Mouse (Mus musculus) liver, postnatal 0 days (tissue): Measurements from ENCODE around the gene Nedd4. TPM values are rescaled to one million over a fixed set of nuclear protein-coding genes. Genes with fewer than 3 reads are reported as not detected.

Experiments used
- ATAC-seq: fragments of 200-750 bp; cut with Nextera tagmentation; 2 replicates; pipeline ENCODE4 v1.8.0; 2017; ENCODE audit warnings: mild to moderate bottlenecking, moderate library complexity
- DNase-seq: peaks from one replicate; pipeline ENCODE4 v3.0.0-alpha.2; 2016
- H3K27ac ChIP-seq: fragments of 300-500 bp; sonication (generic); 2 replicates; pipeline ENCODE4 v1.5.1; 2014; ENCODE audit warnings: antibody characterized with exemption, moderate library complexity, mild to moderate bottlenecking, low read depth
- H3K27me3 ChIP-seq: fragments of 300-500 bp; sonication (generic); 2 replicates; pipeline ENCODE4 v1.6.1; 2014; ENCODE audit warnings: low read length, control low read depth, mixed read lengths; ENCODE audit not compliant: insufficient read depth
- H3K36me3 ChIP-seq: fragments of 300-500 bp; sonication (generic); replicated peaks from 2 replicates; pipeline ENCODE4 v1.6.1; 2014; ENCODE audit warnings: mild to moderate bottlenecking, control low read depth, low read length, moderate library complexity, mixed read lengths; ENCODE audit not compliant: insufficient read depth
- H3K4me1 ChIP-seq: fragments of 300-500 bp; sonication (generic); 2 replicates; pipeline ENCODE4 v1.6.1; 2014; ENCODE audit warnings: antibody characterized with exemption, mild to moderate bottlenecking, control low read depth; ENCODE audit not compliant: insufficient read depth
- H3K4me2 ChIP-seq: fragments of 300-500 bp; sonication (generic); 2 replicates; pipeline ENCODE4 v1.6.1; 2014; ENCODE audit warnings: low read depth, mild to moderate bottlenecking, low read length, moderate library complexity, mixed read lengths
- H3K4me3 ChIP-seq: fragments of 300-500 bp; sonication (generic); 2 replicates; pipeline ENCODE4 v1.5.1; 2014; ENCODE audit warnings: low read depth, low read length
- H3K9ac ChIP-seq: fragments of 300-500 bp; sonication (generic); replicated peaks from 2 replicates; pipeline ENCODE4 v1.6.1; 2014; ENCODE audit warnings: mild to moderate bottlenecking, moderate library complexity
- H3K9me3 ChIP-seq: fragments of 300-500 bp; sonication (generic); 2 replicates; pipeline ENCODE4 v1.6.1; 2016; ENCODE audit warnings: mild to moderate bottlenecking, control low read depth, low read length, mixed read lengths
- CTCF ChIP-seq: sonication (generic); IDR thresholded peaks from 2 replicates; pipeline ENCODE4 v1.5.1; 2016; ENCODE audit warnings: antibody characterized with exemption, low read depth
- EP300 ChIP-seq: IDR thresholded peaks from 2 replicates; pipeline ENCODE4 v1.6.1; 2016; ENCODE audit warnings: antibody characterized with exemption, low read depth, mild to moderate bottlenecking
- WGBS: fragments of 180-500 bp; shearing (Covaris S2); extraction: QIAGEN DNeasy Blood & Tissue Kit; methylation state at CpG from one replicate; pipeline ENCODE4 v1.1.7; 2014; ENCODE audit not compliant: insufficient replicate concordance; 5-methylcytosine and 5-hydroxymethylcytosine counted together
- polyA plus RNA-seq: library from polyadenylated mRNA; unstranded; fragments of >200 nt; fragmentation: Nextera tagmentation; extraction: Ambion mirVana; gene quantifications from 2 replicates; pipeline ENCODE4 v1.2.1, GENCODE M21; 2015

Nedd4 gene
- 56.7 and 70.3 TPM in 2 replicates for polyA plus RNA-seq

GRCm38 (mm10) chr9:72661895-72662661, at the start of gene Nedd4:
Nedd4 (plus strand) TSS chr9:72662346.
- ATAC-seq (peak; percentile 92), DNase-seq (peak; percentile 94)
- under 1% methylated on average over 53 of the region's 83 CpGs for WGBS
- TF ChIP-seq EP300, result no peak
- peak; percentile 9; the same call in 1 of the 2 replicates for TF ChIP-seq CTCF
- H3K9me3 ChIP-seq, result no peaks in the 10 kb centered on the region
- no peaks in the 10 kb centered on the region for H3K27me3 ChIP-seq
- peak within 1 kb of the TSS; percentile 98 for H3K9ac ChIP-seq
- peak within 1 kb of the TSS; percentile 99 for H3K27ac ChIP-seq
- H3K4me3 ChIP-seq, result peak within 1 kb of the TSS; percentile 87
- H3K4me1 ChIP-seq, result peaks cover 29% of the 10 kb centered on the region
- H3K4me2 ChIP-seq, result peak within 1 kb of the TSS; percentile 79
- H3K36me3 ChIP-seq, result peaks cover 13% of the 10 kb centered on the region

GRCm38 (mm10) chr9:72613884-72614283, 48.3 kb upstream of the Nedd4 start:
- Histone ChIP-seq H3K4me3 (no peak overlapping the region), H3K9ac (no peak overlapping the region), H3K27me3 (no peaks in the 10 kb centered on the region), H3K9me3 (no peaks in the 10 kb centered on the region), H3K4me1 (no peaks in the 10 kb centered on the region), H3K27ac (no peak overlapping the region), H3K36me3 (peaks cover 32% of the 10 kb centered on the region), H3K4me2 (no peak overlapping the region)
- ATAC-seq, result no peak
- DNase-seq, result no peak
- WGBS, result 77% methylated on average over 2 of the region's 2 CpGs
- no peak for TF ChIP-seq CTCF
- TF ChIP-seq EP300, result no peak

DNA sequence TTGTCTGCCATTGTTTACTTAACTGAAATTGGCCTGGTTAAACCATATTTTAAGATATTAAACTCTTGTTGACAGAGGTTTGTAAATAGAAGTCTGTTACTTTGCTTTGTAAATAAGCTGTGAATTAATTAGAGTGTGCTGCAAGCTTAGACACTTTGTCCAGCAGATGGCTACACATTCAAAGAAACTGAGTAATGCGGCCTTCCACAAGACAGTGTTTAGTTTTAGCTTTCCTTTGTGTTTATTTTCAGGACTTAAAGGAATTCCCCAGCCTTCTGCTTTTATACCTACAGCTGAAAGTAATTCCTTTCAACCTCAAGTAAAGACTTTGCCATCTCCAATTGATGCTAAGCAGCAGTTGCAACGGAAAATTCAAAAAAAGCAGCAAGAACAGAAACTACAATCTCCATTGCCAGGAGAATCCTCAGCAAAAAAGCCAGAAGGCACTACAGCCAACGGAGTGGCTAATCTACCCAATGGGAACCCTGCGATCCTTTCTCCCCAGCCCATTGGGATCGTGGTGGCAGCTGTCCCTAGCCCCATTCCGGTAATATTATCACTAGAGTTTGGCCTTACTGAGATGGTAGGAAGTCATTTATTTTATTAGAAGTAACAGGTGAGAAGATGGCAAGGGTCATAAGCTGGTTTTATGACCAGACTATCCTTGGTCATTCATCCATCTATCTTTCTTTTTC, 47.2 kb upstream of the Nedd4 start:
- Histone ChIP-seq H3K9ac (no peak overlapping the region), H3K9me3 (no peaks in the 10 kb centered on the region), H3K4me2 (no peak overlapping the region), H3K36me3 (peaks cover 33% of the 10 kb centered on the region), H3K27ac (no peak overlapping the region), H3K27me3 (no peaks in the 10 kb centered on the region), H3K4me1 (no peaks in the 10 kb centered on the region), H3K4me3 (no peak overlapping the region)
- TF ChIP-seq CTCF (peak; percentile 42), EP300 (no peak)
- 84% methylated on average over 6 of the region's 6 CpGs for WGBS
- ATAC-seq, result no peak
- DNase-seq, result no peak

- WGBS, result 81% methylated on average over 3 of the region's 3 CpGs
Measured at GRCm38 (mm10) chr9:72618037-72618436, 44.1 kb upstream of the Nedd4 start.

GRCm38 (mm10) chr9:72623605-72624004, 38.5 kb upstream of the Nedd4 start:
- peaks cover 10% of the 10 kb centered on the region; the same call in 1 of the 2 replicates for H3K4me1 ChIP-seq
- no peak for ATAC-seq
- H3K9ac ChIP-seq, result no peak overlapping the region
- 47% methylated on average over 1 of the region's 1 CpGs for WGBS
- H3K27me3 ChIP-seq, result no peaks in the 10 kb centered on the region
- no peak overlapping the region for H3K4me2 ChIP-seq
- DNase-seq, result no peak
- TF ChIP-seq EP300 (no peak), CTCF (no peak)
- no peak overlapping the region for H3K4me3 ChIP-seq
- H3K36me3 ChIP-seq, result 0 out of 2 replicates have a peak, but pooled peaks cover 5% of the 10 kb centered on the region
- no peaks in the 10 kb centered on the region for H3K9me3 ChIP-seq
- H3K27ac ChIP-seq, result 0 out of 2 replicates have a peak overlapping the region, but pooled peaks have one; percentile 0

More at GRCm38 (mm10) chr9:72618037-72618436, 44.1 kb upstream of the Nedd4 start:
- no peak for ATAC-seq
- H3K4me2 ChIP-seq, result no peak overlapping the region
- DNase-seq, result no peak
- no peaks in the 10 kb centered on the region for H3K9me3 ChIP-seq
- H3K27me3 ChIP-seq, result no peaks in the 10 kb centered on the region
- peaks cover 26% of the 10 kb centered on the region for H3K36me3 ChIP-seq
- H3K27ac ChIP-seq, result no peak overlapping the region
- no peaks in the 10 kb centered on the region for H3K4me1 ChIP-seq
- TF ChIP-seq CTCF (no peak), EP300 (no peak)
- H3K4me3 ChIP-seq, result no peak overlapping the region
- no peak overlapping the region for H3K9ac ChIP-seq

DNA sequence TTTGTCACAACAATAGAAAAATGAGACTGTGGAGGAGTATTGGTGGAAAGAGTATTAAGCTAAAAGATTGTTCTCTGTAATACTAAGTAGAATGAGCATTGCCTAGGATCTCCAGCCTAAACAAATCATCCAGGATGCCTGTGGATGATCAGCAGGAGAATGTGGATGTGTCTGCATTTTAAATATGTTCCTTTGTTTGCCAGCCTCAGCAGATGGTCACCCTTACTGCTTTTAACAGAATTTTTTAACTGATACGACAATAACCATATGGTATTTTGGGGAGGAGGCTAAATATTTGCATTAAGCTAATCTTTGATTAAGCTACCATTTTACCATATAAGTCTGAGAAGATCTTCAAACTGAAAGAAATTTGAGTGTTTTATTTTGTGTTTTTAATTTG, 34.5 kb upstream of the Nedd4 start:
- 78% methylated on average over 1 of the region's 1 CpGs for WGBS
- Histone ChIP-seq H3K9me3 (no peaks in the 10 kb centered on the region), H3K4me2 (no peak overlapping the region), H3K27ac (no peak overlapping the region), H3K4me1 (peaks cover 12% of the 10 kb centered on the region; the same call in 1 of the 2 replicates), H3K36me3 (no peaks in the 10 kb centered on the region), H3K9ac (no peak overlapping the region), H3K27me3 (no peaks in the 10 kb centered on the region), H3K4me3 (no peak overlapping the region)
- DNase-seq (no peak), ATAC-seq (no peak)
- no peak for TF ChIP-seq EP300
- TF ChIP-seq CTCF, result no peak
